Mouse (Mus musculus) intestine, postnatal 0 days (tissue): ENCODE results near the gene Nfatc2ip. TPM values are rescaled to one million over a fixed set of nuclear protein-coding genes. Genes with fewer than 3 reads are reported as not detected.

Source experiments
- ATAC-seq: fragments of 200-750 bp; cut with Nextera tagmentation; 2 replicates; pipeline ENCODE4 v1.8.0; 2017; ENCODE audit warnings: mild to moderate bottlenecking, moderate TSS enrichment, moderate library complexity
- H3K27ac ChIP-seq: fragments of 300-500 bp; sonication (generic); 2 replicates; pipeline ENCODE4 v1.5.1; 2014; ENCODE audit warnings: mild to moderate bottlenecking, low read depth, low read length, moderate library complexity
- H3K27me3 ChIP-seq: fragments of 300-500 bp; sonication (generic); replicated peaks from 2 replicates; pipeline ENCODE4 v1.6.1; 2014; ENCODE audit warnings: low read length, mixed read lengths; ENCODE audit not compliant: control insufficient read depth, insufficient read depth
- H3K36me3 ChIP-seq: fragments of 300-500 bp; sonication (generic); 2 replicates; pipeline ENCODE4 v1.6.1; 2014; ENCODE audit warnings: mild to moderate bottlenecking, moderate library complexity; ENCODE audit not compliant: control insufficient read depth, insufficient read depth
- H3K4me1 ChIP-seq: fragments of 300-500 bp; sonication (generic); replicated peaks from 2 replicates; pipeline ENCODE4 v1.6.1; 2014; ENCODE audit warnings: antibody characterized with exemption, low read length, mixed read lengths; ENCODE audit not compliant: control insufficient read depth, insufficient read depth
- H3K4me2 ChIP-seq: fragments of 300-500 bp; sonication (generic); replicated peaks from 2 replicates; pipeline ENCODE4 v1.6.1; 2014; ENCODE audit warnings: low read depth, mild to moderate bottlenecking, moderate library complexity
- H3K4me3 ChIP-seq: fragments of 300-500 bp; sonication (generic); 2 replicates; pipeline ENCODE4 v1.5.1; 2014; ENCODE audit warnings: low read depth, low read length
- H3K9ac ChIP-seq: fragments of 300-500 bp; sonication (generic); 2 replicates; pipeline ENCODE4 v1.6.1; 2014; ENCODE audit warnings: mild to moderate bottlenecking, low read depth, low read length
- H3K9me3 ChIP-seq: fragments of 300-500 bp; sonication (generic); 2 replicates; pipeline ENCODE4 v1.6.1; 2016; ENCODE audit warnings: mixed run types; ENCODE audit not compliant: control insufficient read depth
- CTCF ChIP-seq: sonication (generic); IDR thresholded peaks from 2 replicates; pipeline ENCODE4 v1.5.1; 2016; ENCODE audit warnings: low read depth, mild to moderate bottlenecking, control low read depth, antibody characterized with exemption, moderate library complexity
- WGBS: fragments of 180-500 bp; shearing (Covaris S2); extraction: QIAGEN DNeasy Blood & Tissue Kit; methylation state at CpG from one replicate; pipeline ENCODE4 v1.1.7; 2014; 5-methylcytosine and 5-hydroxymethylcytosine counted together
- microRNA-seq: library from miRNA; unstranded; fragments of <30 nt; microRNA quantifications from one replicate; pipeline ENCODE4, GENCODE M21; 2016
- polyA plus RNA-seq: library from polyadenylated mRNA; unstranded; fragments of >200 nt; fragmentation: Nextera tagmentation; extraction: Ambion mirVana; gene quantifications from 2 replicates; pipeline ENCODE4 v1.2.1, GENCODE M21; 2015

The Nfatc2ip gene
- polyA plus RNA-seq, 1 experiment from 2014 or later: 2.1 TPM

DNA sequence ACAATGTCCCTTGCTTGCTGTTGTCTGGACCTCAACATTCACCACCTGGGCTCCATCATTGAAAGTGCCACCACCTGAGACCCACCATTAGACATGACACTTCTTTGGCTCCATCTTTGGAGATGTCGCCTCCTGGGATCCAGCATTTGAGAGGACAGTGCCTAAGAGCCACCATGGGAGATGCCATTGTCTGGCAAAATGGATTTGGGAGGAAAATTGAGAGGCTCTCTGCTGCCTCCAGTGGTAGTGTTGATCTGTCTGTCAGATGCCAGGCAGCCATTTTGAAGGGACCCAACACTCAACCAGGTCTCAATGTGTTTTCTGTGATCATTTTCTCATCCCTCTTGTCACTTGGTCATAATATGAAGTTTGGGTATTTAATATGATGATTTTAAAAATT is 61.0 kb downstream of the Nfatc2ip start:
- Histone ChIP-seq H3K27ac (no peak overlapping the region), H3K4me2 (no peak overlapping the region), H3K36me3 (no peaks in the 10 kb centered on the region), H3K4me1 (no peaks in the 10 kb centered on the region), H3K4me3 (no peak overlapping the region), H3K9me3 (no peaks in the 10 kb centered on the region), H3K27me3 (no peaks in the 10 kb centered on the region), H3K9ac (no peak overlapping the region)
- ATAC-seq: no peak
- peak; percentile 63 for TF ChIP-seq CTCF
- 92% methylated on average over 1 of the region's 1 CpGs for WGBS

Small RNA genes lying within 50 kb of the gene (microRNA-seq; reads per million reads assigned to microRNA genes)
- gene Mir7058: not detected

Other genes starting within 250 kb of the Nfatc2ip start
- gene Xpo6, start 196.2 kb downstream of the Nfatc2ip start, polyA plus RNA-seq: 20.0 and 22.6 TPM in 2 replicates
- 3.6 and 4.4 TPM in 2 replicates for gene Sbk1, start 124.1 kb downstream of the Nfatc2ip start, polyA plus RNA-seq
- 0.65 and 1.1 TPM in 2 replicates for gene Lat, start 27.2 kb downstream of the Nfatc2ip start, polyA plus RNA-seq
- gene Spns1, start 19.3 kb downstream of the Nfatc2ip start, polyA plus RNA-seq: 47.7 and 51.3 TPM in 2 replicates
- gene Cd19, start 18.2 kb upstream of the Nfatc2ip start, polyA plus RNA-seq: 0.07 and 0.09 TPM in 2 replicates
- gene Rabep2, start 32.0 kb upstream of the Nfatc2ip start, polyA plus RNA-seq: 15.1 and 17.0 TPM in 2 replicates
- gene Atp2a1, start 66.4 kb upstream of the Nfatc2ip start, polyA plus RNA-seq: 0.05 and 0.24 TPM in 2 replicates
- 23.6 and 23.8 TPM in 2 replicates for gene Sh2b1, start 78.7 kb upstream of the Nfatc2ip start, polyA plus RNA-seq
- gene Tufm, start 90.6 kb upstream of the Nfatc2ip start, polyA plus RNA-seq: 70.3 and 76.5 TPM in 2 replicates
- 19.4 and 22.0 TPM in 2 replicates for gene Atxn2l, start 106.7 kb upstream of the Nfatc2ip start, polyA plus RNA-seq
- 141 and 150 TPM in 2 replicates for gene Eif3c, start 169.7 kb upstream of the Nfatc2ip start, polyA plus RNA-seq
- 0.44 and 0.57 TPM in 2 replicates for gene Apobr, start 188.2 kb upstream of the Nfatc2ip start, polyA plus RNA-seq
- 62.9 and 66.6 TPM in 2 replicates for gene Cln3, start 189.1 kb upstream of the Nfatc2ip start, polyA plus RNA-seq
- gene Il27, start 198.2 kb upstream of the Nfatc2ip start, polyA plus RNA-seq: 0.14 TPM in 1 of 2 replicates, not detected in the other
- gene Nupr1, start 234.1 kb upstream of the Nfatc2ip start, polyA plus RNA-seq: 28.2 and 30.8 TPM in 2 replicates